Mouse (Mus musculus): Measurements from ENCODE around the gene Lrrc10. TPM values are rescaled to one million over a fixed set of nuclear protein-coding genes. Genes with fewer than 3 reads are reported as not detected.

Gene Lrrc10
- total RNA-seq, 2 experiments from 2014 or later = not detected

Other genes with a start within 250 kb of the Lrrc10 start
- gene Myrfl, start 148.4 kb upstream of the Lrrc10 start, total RNA-seq (2014; fragmentation: Nextera tagmentation) = not detected in 2 replicates
- not detected in 2 replicates for gene Myrfl, start 148.4 kb upstream of the Lrrc10 start, total RNA-seq (2017)
- gene Rab3ip, start 94.6 kb upstream of the Lrrc10 start, total RNA-seq (2014; fragmentation: Nextera tagmentation) = 7.4 and 13.5 TPM in 2 replicates
- gene Rab3ip, start 94.6 kb upstream of the Lrrc10 start, total RNA-seq (2017) = 3.6 and 8.0 TPM in 2 replicates
- not detected in 2 replicates for gene Gm10271, start 72.7 kb upstream of the Lrrc10 start, total RNA-seq (2014; fragmentation: Nextera tagmentation)
- not detected in 2 replicates for gene Gm10271, start 72.7 kb upstream of the Lrrc10 start, total RNA-seq (2017)
- not detected in 2 replicates for gene Best3, start 59.0 kb upstream of the Lrrc10 start, total RNA-seq (2014; fragmentation: Nextera tagmentation)
- not detected in 2 replicates for gene Best3, start 59.0 kb upstream of the Lrrc10 start, total RNA-seq (2017)
- 545 and 559 TPM in 2 replicates for gene Cct2, start 18.5 kb downstream of the Lrrc10 start, total RNA-seq (2014; fragmentation: Nextera tagmentation)
- 707 and 779 TPM in 2 replicates for gene Cct2, start 18.5 kb downstream of the Lrrc10 start, total RNA-seq (2017)
- gene Frs2, start 103.2 kb downstream of the Lrrc10 start, total RNA-seq (2014; fragmentation: Nextera tagmentation) = 20.7 and 22.7 TPM in 2 replicates
- gene Frs2, start 103.2 kb downstream of the Lrrc10 start, total RNA-seq (2017) = 9.6 and 22.9 TPM in 2 replicates
- gene Yeats4, start 179.2 kb downstream of the Lrrc10 start, total RNA-seq (2014; fragmentation: Nextera tagmentation) = 65.0 and 70.8 TPM in 2 replicates
- 113 and 125 TPM in 2 replicates for gene Yeats4, start 179.2 kb downstream of the Lrrc10 start, total RNA-seq (2017)
- not detected in 2 replicates for gene 9530003J23Rik, start 193.4 kb downstream of the Lrrc10 start, total RNA-seq (2014; fragmentation: Nextera tagmentation)
- gene 9530003J23Rik, start 193.4 kb downstream of the Lrrc10 start, total RNA-seq (2017) = not detected in 2 replicates
- gene Lyz2, start 237.0 kb downstream of the Lrrc10 start, total RNA-seq (2014; fragmentation: Nextera tagmentation) = 0.92 and 84.9 TPM in 2 replicates
- gene Lyz2, start 237.0 kb downstream of the Lrrc10 start, total RNA-seq (2017) = 45.1 and 63.4 TPM in 2 replicates
- gene Lyz1, start 247.5 kb downstream of the Lrrc10 start, total RNA-seq (2014; fragmentation: Nextera tagmentation) = not detected in 2 replicates
- gene Lyz1, start 247.5 kb downstream of the Lrrc10 start, total RNA-seq (2017) = not detected in 2 replicates

Data from megakaryocyte-erythroid progenitor cell, adult 5-6 weeks (primary cell).